Mouse (Mus musculus): ENCODE results near the gene Cfap65.

- TF ChIP-seq POLR2A (IDR thresholded peaks at IDR 0.05; ENCODE audit: insufficient read depth, low read depth, low read length) (no peak), CTCF (IDR thresholded peaks at IDR 0.05; ENCODE audit: insufficient read depth, low read depth, low read length) (no peak)
These were observed 33.7 kb downstream of the Cfap65 start for GRCm38 (mm10) chr1:74901686-74902085.

All from olfactory bulb, adult 2 months (tissue).